16 mouse cellular contexts compared by ENCODE assay signal in genomic region chrX:139877936-139878335, GRCm38 (mm10). TPM values are rescaled to one million over a fixed set of nuclear protein-coding genes. Genes with fewer than 3 reads are reported as not detected.
DNase-seq lines count a peak whose midpoint lies in the region; ATAC-seq lines count a peak whose summit lies in the region.
"Had no signal": no experiment of that assay in that cellular context is flagged by ENCODE, and none has a peak within 500 bp of the region (broad histone marks: within the 10 kb centered on the region; RNA-seq: fewer than 3 reads in every experiment).

No protein-coding gene starts in this region.

- WGBS in kidney, embryonic 16.5 days, result 35% methylated on average over 3 of the region's 3 CpGs
- 25% methylated on average over 3 of the region's 3 CpGs for WGBS in embryonic facial prominence, embryonic 10.5 days

- peaks cover 4% of the 10 kb centered on the region; the same call in 1 of the 2 replicates for H3K27me3 ChIP-seq in kidney, embryonic 16.5 days (ENCODE audit: insufficient read depth, low read length)
- peaks cover 62% of the 10 kb centered on the region for H3K27me3 ChIP-seq in embryonic facial prominence, embryonic 10.5 days (replicated peaks; ENCODE audit: low read depth, poor library complexity, severe bottlenecking)
- H3K27me3 ChIP-seq: heart, embryonic 15.5 days; liver, embryonic 13.5 days had no signal

- H3K4me1 ChIP-seq in kidney, embryonic 16.5 days (ENCODE audit: insufficient read depth, low read length), result no peaks in the 10 kb centered on the region
- H3K4me1 ChIP-seq in embryonic facial prominence, embryonic 10.5 days, result 0 out of 2 replicates have a peak, but pooled peaks cover 2% of the 10 kb centered on the region
- H3K4me1 ChIP-seq: embryonic facial prominence, embryonic 13.5 days; heart, embryonic 15.5 days; limb, embryonic 10.5 days; liver, embryonic 13.5 days; megakaryocyte, embryonic 14.5 days had no signal

- H3K27ac ChIP-seq in kidney, embryonic 16.5 days (ENCODE audit: low read length), result no peak overlapping the region
- H3K27ac ChIP-seq in embryonic facial prominence, embryonic 10.5 days (replicated peaks), result no peak overlapping the region
- H3K27ac ChIP-seq: embryonic facial prominence, embryonic 13.5 days; forebrain, embryonic 10.5 days; heart, embryonic 15.5 days; hindbrain, embryonic 14.5 days; limb, embryonic 10.5 days; liver, embryonic 13.5 days had no signal

- no peak overlapping the region for H3K4me3 ChIP-seq in kidney, embryonic 16.5 days (ENCODE audit: low read length)
- H3K4me3 ChIP-seq in embryonic facial prominence, embryonic 10.5 days, result no peak overlapping the region
- H3K4me3 ChIP-seq: embryonic facial prominence, embryonic 13.5 days; forebrain, embryonic 10.5 days; heart, embryonic 15.5 days; limb, embryonic 10.5 days; liver, embryonic 13.5 days; megakaryocyte, embryonic 14.5 days had no signal

- H3K9ac ChIP-seq in kidney, embryonic 16.5 days (replicated peaks; ENCODE audit: low read length), result no peak overlapping the region
- H3K9ac ChIP-seq: embryonic facial prominence, embryonic 13.5 days; heart, embryonic 15.5 days; hindbrain, embryonic 14.5 days; liver, embryonic 13.5 days had no signal

- no peaks in the 10 kb centered on the region for H3K36me3 ChIP-seq in kidney, embryonic 16.5 days (ENCODE audit: insufficient read depth, low read length)
- no peaks in the 10 kb centered on the region for H3K36me3 ChIP-seq in embryonic facial prominence, embryonic 10.5 days (replicated peaks)
- H3K36me3 ChIP-seq: embryonic facial prominence, embryonic 13.5 days; forebrain, embryonic 10.5 days; heart, embryonic 15.5 days; limb, embryonic 10.5 days; liver, embryonic 13.5 days had no signal

- no peak overlapping the region for H3K4me2 ChIP-seq in kidney, embryonic 16.5 days (replicated peaks; ENCODE audit: low read depth, low read length)
- H3K4me2 ChIP-seq: embryonic facial prominence, embryonic 13.5 days; heart, embryonic 15.5 days; hindbrain, embryonic 14.5 days; liver, embryonic 13.5 days had no signal

- ATAC-seq in kidney, embryonic 16.5 days (ENCODE audit: low FRiP score, low TSS enrichment), result no peak
- ATAC-seq in inflammation-experienced regulatory T-cells, adult 6 months, result no peak

- no peaks in the 10 kb centered on the region for H3K9me3 ChIP-seq in kidney, embryonic 16.5 days (ENCODE audit: low read length)
- no peaks in the 10 kb centered on the region for H3K9me3 ChIP-seq in embryonic facial prominence, embryonic 10.5 days
- H3K9me3 ChIP-seq: embryonic facial prominence, embryonic 13.5 days; forebrain, embryonic 10.5 days; heart, embryonic 15.5 days; limb, embryonic 10.5 days; liver, embryonic 13.5 days; megakaryocyte, embryonic 14.5 days had no signal

- peak; percentile 17 for DNase-seq in gastrocnemius, adult 18-20 months (ENCODE audit: low spot score)
- DNase-seq in gastrocnemius, postnatal 4 days (ENCODE audit: low spot score in 2 of 2), result no peak
- DNase-seq in kidney, postnatal 10 days, result peak; percentile 34
- DNase-seq in NIH3T3 (ENCODE audit: low read depth), result peak; percentile 9
- DNase-seq in embryonic facial prominence, embryonic 10.5 days (ENCODE audit: low spot score), result peak; percentile 10
- DNase-seq: kidney, adult 11 months; liver, embryonic 13.5 days; right cerebral cortex, postnatal 4 days had no signal

RNA-seq across cellular contexts. Expression of gene Morc4, which starts 6.5 kb away (rescaled TPM):
- total RNA-seq in gastrocnemius, adult 18-20 months (2021), result 1 to 10 TPM; 3.8 to 5.7 TPM
- total RNA-seq in gastrocnemius, postnatal 4 days (2021), result 10 to 100 TPM; 35.4 to 35.6 TPM
- 11.1 and 15.0 TPM in 2 replicates for polyA plus RNA-seq in kidney, embryonic 16.5 days (2015; fragmentation: Nextera tagmentation; extraction: Ambion mirVana)
- 8.6 and 9.1 TPM in 2 replicates for polyA plus RNA-seq in embryonic facial prominence, embryonic 10.5 days (2016; fragmentation: Nextera tagmentation; extraction: Ambion mirVana)
- polyA plus RNA-seq in inflammation-experienced regulatory T-cells, adult 6 months (2017; shearing (Covaris generic)), result not detected

Comparison
In these comparisons a context has a peak if more than half of its experiments do, and no peak if none do; other contexts are left out.
1. DNase-seq: peak in gastrocnemius, adult 18-20 months (single experiment), kidney, postnatal 10 days (single experiment), NIH3T3 (single experiment) and embryonic facial prominence, embryonic 10.5 days (single experiment); none in gastrocnemius, postnatal 4 days (0 of 2).